Mouse (Mus musculus) E14TG2a.4 (cell line): ENCODE measurements around the gene Crtc3.

Source experiments
- CTCF ChIP-seq: conservative IDR thresholded peaks from 2 replicates; pipeline ENCODE4 v1.5.1; 2014; ENCODE audit warnings: low read length
- NANOG ChIP-seq: IDR thresholded peaks from 2 replicates; pipeline ENCODE4 v1.6.1; 2014; ENCODE audit warnings: borderline replicate concordance, low read length, mixed read lengths
- POU5F1 ChIP-seq: IDR thresholded peaks from 2 replicates; pipeline ENCODE4 v1.6.1; 2014; ENCODE audit warnings: low read length, borderline replicate concordance

- no peak for TF ChIP-seq CTCF
- TF ChIP-seq POU5F1, result no peak
- no peak for TF ChIP-seq NANOG
These were observed 52.8 kb downstream of the Crtc3 start for GRCm38 (mm10) chr7:80635866-80636265.
